Mouse (Mus musculus) urinary bladder, postnatal 25 days (tissue): Measurements from ENCODE around the gene Scn2b.
A peak's percentile ranks its signal among the peaks of the same experiment; 100 is the strongest.

ENCODE experiments used
- DNase-seq: peaks from one replicate; pipeline ENCODE4 v3.0.0; 2022; ENCODE audit warnings: low spot score

The Scn2b gene

GRCm38 (mm10) chr9:45119954-45120530 is 2.5 kb downstream of the Scn2b start:
- no peak for DNase-seq

DNA sequence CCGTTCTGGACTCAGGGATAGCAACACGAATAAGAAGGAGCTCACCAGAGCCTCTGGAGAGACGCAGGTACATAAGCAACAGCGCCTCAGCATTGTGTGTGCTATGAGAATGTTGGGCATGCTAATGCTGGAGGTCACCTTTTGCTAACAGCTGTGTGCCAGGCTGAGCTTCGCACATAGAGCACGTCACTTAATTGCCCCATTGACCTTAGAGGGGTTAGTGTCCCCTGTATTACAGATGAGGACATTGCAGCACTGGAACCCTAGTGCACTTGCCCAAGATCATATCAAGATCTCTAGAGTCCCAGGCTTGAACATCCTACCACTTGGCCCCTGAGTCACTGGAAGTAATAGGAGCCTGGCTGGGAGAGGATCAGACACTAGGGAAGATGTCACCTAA is 3.0 kb downstream of the Scn2b start:
- DNase-seq = no peak

GRCm38 (mm10) chr9:45121001-45121400 is 3.4 kb downstream of the Scn2b start:
- DNase-seq = no peak

GRCm38 (mm10) chr9:45121769-45122168 is 4.2 kb downstream of the Scn2b start:
- peak; percentile 58 for DNase-seq

DNA sequence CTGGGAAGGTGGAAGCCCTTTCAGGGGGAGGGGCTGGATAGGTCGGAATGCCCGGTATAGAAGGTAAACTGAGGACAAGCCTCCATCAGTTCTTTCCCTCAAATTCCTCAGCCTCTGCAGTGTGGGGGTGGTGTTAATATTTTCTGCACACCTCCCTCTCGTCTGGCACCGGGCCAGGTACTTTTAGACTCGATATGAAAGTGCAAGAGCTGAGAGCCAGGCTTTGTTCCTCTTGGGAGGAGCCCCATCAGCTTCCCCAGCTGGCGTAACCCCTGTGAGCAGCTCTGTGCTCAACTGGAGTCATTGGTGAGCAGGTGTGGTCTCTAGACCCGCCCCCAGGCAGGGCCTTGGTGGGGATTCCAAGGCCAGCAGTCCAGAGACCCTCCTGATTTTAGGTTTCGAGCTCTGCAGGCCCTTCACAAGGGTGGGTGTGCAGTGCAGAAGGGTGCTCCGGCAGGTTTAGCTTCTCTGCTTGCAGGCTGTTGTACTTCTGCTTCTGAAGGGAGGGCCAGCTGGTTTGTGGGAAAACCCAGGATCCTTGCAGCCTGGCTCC is 4.7 kb downstream of the Scn2b start:
- DNase-seq = peak; percentile 39

- DNase-seq = no peak
These were observed 7.6 kb downstream of the Scn2b start for GRCm38 (mm10) chr9:45125211-45125610.

DNA sequence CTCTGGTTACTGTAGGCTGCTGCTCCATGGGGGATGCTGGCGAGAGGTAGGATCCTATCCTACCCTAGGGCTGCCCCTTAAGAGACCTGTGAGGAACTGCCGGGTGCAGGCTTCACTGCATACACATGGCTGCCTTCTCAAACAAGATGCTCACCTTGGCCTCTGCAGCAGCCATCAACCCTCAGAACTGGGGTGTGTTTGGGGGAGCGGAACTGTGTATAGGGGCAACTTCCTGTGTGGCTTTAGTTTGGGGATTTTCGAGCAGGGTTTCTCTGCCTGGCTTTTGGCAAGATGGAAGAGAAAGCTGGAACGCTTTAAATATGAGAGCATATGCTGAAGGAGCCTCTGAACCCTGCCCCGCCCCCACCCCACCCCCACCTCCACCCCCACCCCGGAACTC is 9.4 kb downstream of the Scn2b start:
- DNase-seq = no peak

- DNase-seq = no peak
These were observed 12.5 kb downstream of the Scn2b start for GRCm38 (mm10) chr9:45130119-45130518.

GRCm38 (mm10) chr9:45133484-45134310 is 16.1 kb downstream of the Scn2b start:
- peak; percentile 55 for DNase-seq

GRCm38 (mm10) chr9:45136442-45137169 is 19.0 kb downstream of the Scn2b start:
- DNase-seq = no peak

- DNase-seq = peak; percentile 24
These were observed 20.8 kb downstream of the Scn2b start, which contains the start of gene Scn4b for GRCm38 (mm10) chr9:45138191-45139032. Gene Scn4b, plus strand, starts transcription at chr9:45138395.

- no peak for DNase-seq
These were observed 21.5 kb downstream of the Scn2b start for GRCm38 (mm10) chr9:45139082-45139481.

- no peak for DNase-seq
These were observed 23.4 kb downstream of the Scn2b start for GRCm38 (mm10) chr9:45140945-45141344.

DNA sequence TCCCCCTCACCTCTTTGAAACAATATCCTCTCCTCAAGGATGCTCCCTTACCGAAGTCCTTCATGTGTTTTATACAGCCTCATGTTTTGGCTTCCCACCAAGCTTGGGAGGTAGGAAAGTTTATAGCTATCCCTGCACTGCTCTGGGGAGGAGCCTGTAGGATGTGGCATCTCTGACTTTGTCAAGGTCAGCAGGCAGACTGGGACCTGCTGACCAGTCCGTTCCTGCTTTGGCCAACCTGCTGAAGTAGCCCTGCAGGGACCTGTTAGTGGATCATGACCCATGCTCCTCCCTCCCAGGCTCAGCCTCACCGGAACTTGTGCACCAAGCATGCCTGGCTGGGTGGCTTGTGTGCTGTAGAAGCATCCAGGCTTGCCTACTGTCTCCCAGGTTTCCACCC is 25.1 kb downstream of the Scn2b start:
- no peak for DNase-seq

DNA sequence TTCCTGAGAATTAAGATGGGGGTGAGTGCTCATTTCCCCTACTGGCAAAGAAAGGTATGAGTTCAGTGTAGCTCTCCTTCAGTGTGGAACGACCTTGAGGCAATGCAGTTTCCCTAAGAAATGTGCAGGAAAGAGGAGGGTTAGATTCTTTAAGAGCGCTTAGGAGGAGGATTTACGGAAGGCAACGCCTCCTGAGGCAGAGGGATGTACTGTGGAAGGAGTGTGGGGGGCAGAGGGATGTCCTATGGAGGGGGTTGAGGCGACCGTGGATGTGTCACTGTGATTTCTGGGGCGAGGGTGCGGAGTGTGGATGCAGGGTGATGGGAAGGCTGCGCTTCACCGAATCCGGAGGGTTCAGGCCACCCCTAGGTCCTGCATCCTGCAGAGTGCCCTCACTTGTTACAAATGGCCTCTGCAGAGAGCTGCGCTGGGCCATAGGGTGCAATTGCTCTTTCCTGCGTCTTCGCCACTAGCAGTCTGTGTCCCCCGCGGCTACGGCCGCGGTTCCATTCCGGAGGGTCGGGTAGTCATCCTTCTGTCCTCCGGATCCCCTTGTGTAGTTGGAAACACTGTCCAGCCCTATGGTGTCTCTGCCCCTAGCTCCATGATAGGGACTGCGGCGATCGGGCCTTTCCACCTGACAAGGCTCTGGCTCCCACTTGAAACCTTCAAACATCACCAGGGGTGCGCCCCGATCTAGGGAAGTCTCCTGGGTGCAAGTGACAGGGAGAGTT is 28.1 kb downstream of the Scn2b start:
- DNase-seq = no peak

DNA sequence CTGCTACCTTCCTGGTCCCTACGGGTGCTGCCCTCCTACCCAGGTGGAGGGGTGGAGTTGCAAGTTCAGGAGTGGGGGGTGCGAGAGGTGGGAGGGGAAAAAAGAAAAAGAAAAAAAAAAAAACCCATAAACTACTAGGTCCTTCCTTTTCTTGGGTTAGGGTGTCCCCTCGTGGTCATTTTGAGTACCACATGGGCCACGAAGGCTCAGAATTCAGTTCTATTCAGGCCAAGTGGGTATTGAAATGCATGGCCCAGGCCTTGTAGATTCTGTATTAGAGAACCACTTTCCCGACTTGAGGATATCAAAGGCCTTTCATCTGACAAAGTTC is 28.6 kb downstream of the Scn2b start:
- peak; percentile 63 for DNase-seq

DNA sequence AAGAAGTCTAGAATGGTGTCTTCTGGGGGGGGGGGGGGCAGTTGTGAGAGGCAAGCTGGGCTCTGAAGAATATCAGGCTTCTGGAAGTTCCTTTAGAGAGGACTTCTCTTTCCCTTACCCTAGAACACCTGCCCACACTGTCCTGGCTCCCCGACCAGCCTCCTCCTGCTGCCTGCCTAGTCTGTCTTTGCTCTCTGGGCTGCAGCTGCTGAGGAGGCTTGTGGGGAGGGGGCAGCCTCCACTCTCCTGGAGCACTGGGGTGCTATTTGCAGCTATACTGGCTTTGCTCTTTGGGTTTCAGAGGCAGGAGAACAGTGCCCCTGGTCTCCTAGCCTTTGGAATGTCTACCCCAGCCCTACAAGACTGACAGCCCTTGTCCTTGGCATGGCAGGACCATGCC is 33.4 kb downstream of the Scn2b start:
- DNase-seq = no peak

DNA sequence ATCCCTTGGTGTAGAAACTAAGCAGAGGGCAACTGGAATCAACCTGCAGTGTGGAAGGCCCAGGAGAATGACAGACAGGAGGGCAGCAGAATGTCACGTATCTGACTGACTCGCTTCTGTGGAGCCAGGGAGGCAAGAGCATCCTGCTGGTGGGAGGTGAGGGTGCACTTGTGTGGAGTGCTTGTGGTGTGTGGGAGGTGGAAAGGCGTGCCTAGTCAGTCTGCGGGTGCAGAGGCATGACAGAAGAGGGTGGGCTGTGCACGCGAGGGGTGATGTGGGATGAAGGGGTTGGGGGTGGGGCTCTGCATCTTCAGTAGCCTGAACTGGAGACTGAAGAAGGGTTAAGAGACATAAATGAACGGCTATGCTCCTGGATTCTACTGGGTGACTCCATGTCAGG is 35.8 kb downstream of the Scn2b start:
- no peak for DNase-seq

DNA sequence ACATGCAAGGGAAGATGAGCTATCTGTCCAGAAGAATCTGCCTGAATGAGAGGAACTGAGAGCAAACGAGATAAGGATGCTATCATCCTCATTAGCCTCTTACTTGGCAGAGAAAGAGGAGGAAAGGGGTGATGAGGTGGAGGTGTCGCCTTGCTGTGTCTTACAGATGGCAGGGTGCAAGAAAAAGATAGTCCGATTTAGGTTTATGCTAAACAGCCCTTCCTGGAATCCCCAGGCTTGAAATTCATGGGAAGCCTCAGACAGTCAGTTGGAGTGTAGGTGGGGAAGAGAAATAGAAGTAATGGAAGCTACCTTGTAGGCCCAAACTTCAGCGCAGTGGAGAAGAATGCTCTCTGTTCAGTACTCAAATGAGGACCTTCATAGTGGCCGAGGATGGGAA is 50.3 kb downstream of the Scn2b start:
- DNase-seq = no peak

- DNase-seq = no peak
These were observed 52.6 kb downstream of the Scn2b start for GRCm38 (mm10) chr9:45170150-45170549.

DNA sequence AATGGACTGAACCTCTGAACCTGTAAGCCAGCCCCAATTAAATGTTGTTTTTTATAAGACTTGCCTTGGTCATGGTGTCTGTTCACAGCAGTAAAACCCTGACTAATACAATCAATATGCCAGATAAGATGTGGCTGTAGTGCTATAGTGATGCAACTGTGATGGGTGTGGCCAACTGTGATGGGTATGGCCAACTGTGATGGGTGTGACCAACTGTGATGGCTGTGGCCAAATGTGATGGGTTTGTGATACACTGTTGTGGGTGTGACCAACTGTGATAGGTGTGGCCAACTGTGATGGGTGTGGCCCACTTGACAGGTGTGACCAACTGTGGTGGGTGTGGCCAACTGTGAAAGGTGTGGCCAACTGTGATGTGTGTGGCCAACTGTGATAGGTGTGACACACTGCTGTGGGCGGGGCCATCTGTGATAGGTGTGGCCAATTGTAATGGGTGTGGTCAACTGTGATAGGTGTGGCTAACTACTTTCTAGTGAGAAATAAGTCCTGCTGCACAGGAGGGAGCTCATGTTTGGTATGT is 53.6 kb downstream of the Scn2b start:
- no peak for DNase-seq
